Mouse (Mus musculus) embryonic facial prominence, embryonic 15.5 days (tissue): ENCODE measurements around the gene Med13l. TPM values are rescaled to one million over a fixed set of nuclear protein-coding genes. Genes with fewer than 3 reads are reported as not detected.

Experiments used
- ATAC-seq: fragments of 200-750 bp; cut with Nextera tagmentation; 2 replicates; pipeline ENCODE4 v1.8.0; 2017; ENCODE audit warnings: low read depth, moderate TSS enrichment; ENCODE audit not compliant: insufficient number of reproducible peaks, low FRiP score, low TSS enrichment
- H3K27ac ChIP-seq: fragments of 300-500 bp; sonication (generic); replicated peaks from 2 replicates; pipeline ENCODE4 v1.5.1; 2015; ENCODE audit warnings: mild to moderate bottlenecking, inconsistent platforms
- H3K27me3 ChIP-seq: fragments of 300-500 bp; sonication (generic); 2 replicates; pipeline ENCODE4 v1.6.1; 2015; ENCODE audit warnings: inconsistent platforms
- H3K36me3 ChIP-seq: fragments of 300-500 bp; sonication (generic); 2 replicates; pipeline ENCODE4 v1.6.1; 2015; ENCODE audit warnings: mild to moderate bottlenecking, inconsistent platforms
- H3K4me1 ChIP-seq: fragments of 300-500 bp; sonication (generic); 2 replicates; pipeline ENCODE4 v1.6.1; 2015; ENCODE audit warnings: inconsistent platforms
- H3K4me2 ChIP-seq: fragments of 300-500 bp; sonication (generic); replicated peaks from 2 replicates; pipeline ENCODE4 v1.6.1; 2015; ENCODE audit warnings: mild to moderate bottlenecking, inconsistent platforms
- H3K4me3 ChIP-seq: fragments of 300-500 bp; sonication (generic); replicated peaks from 2 replicates; pipeline ENCODE4 v1.5.1; 2015; ENCODE audit warnings: mild to moderate bottlenecking, inconsistent platforms
- H3K9ac ChIP-seq: fragments of 300-500 bp; sonication (generic); 2 replicates; pipeline ENCODE4 v1.6.1; 2015; ENCODE audit warnings: inconsistent platforms
- H3K9me3 ChIP-seq: fragments of 300-500 bp; sonication (generic); replicated peaks from 2 replicates; pipeline ENCODE4 v1.6.1; 2016; ENCODE audit warnings: inconsistent platforms
- whole genome bisulfite sequencing: fragments of 180-500 bp; shearing (Covaris S2); methylation state at CpG from one replicate; pipeline ENCODE4 v1.1.7; 2015; 5-methylcytosine and 5-hydroxymethylcytosine counted together
- polyA plus RNA-seq: library from polyadenylated mRNA; unstranded; fragments of >200 nt; fragmentation: Nextera tagmentation; extraction: Ambion mirVana; gene quantifications from 2 replicates; pipeline ENCODE4 v1.2.1, GENCODE M21; 2015

Med13l gene
- polyA plus RNA-seq, 1 experiment from 2014 or later: 14.8 TPM

DNA sequence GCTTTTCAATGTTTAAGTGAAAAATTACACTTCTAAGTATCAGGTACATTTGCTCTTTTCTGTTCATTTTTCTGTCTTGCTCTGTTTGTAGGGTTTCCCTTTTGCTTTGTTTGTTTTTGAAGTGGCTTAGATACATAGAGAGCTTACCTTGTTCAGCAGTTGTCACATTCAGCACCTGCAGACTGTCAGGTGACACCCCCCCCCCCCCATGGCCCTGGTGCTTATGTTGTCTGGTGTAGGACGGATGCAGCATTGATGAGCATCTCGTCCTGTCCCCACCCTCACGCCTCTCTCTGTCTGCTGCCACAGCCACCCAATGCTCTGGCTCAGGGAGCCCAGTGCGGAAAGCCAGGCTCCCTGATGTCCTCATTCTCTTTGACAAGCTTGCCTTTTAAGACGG, 101.3 kb downstream of the Med13l start:
- 67% methylated on average over 5 of the region's 5 CpGs for WGBS

DNA sequence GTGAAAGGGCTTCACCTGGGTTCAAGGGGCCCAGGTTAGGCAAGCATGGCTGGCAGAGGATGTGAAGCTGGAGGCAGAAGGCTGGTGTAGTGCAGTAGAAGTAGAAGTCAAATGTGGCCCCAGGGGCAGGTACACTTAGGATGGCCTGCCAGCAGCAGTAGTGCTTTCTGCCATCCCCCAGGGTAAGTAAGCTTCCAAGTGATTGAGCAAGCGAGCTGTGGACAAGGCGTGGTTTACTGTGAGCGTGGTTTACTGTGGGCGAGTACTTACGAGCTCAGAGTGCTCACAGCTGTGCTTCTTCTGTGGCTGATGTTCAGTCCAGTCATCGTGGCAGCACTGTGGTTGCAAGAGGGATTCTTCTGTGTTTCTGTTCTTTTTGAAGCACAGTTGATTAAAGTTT, 103.5 kb downstream of the Med13l start:
- no peaks in the 10 kb centered on the region for H3K9me3 ChIP-seq
- H3K4me1 ChIP-seq: peaks cover 34% of the 10 kb centered on the region
- H3K9ac ChIP-seq: no peak overlapping the region
- no peaks in the 10 kb centered on the region for H3K27me3 ChIP-seq
- no peak for ATAC-seq
- H3K4me3 ChIP-seq: no peak overlapping the region
- WGBS: 36% methylated on average over 6 of the region's 6 CpGs
- H3K27ac ChIP-seq: no peak overlapping the region
- H3K36me3 ChIP-seq: no peaks in the 10 kb centered on the region
- H3K4me2 ChIP-seq: no peak overlapping the region

More for the DNA sequence above, 101.3 kb downstream of the Med13l start:
- no peak for ATAC-seq
- Histone ChIP-seq H3K4me2 (no peak overlapping the region), H3K4me1 (peaks cover 28% of the 10 kb centered on the region; the same call in 1 of the 2 replicates), H3K27ac (no peak overlapping the region), H3K27me3 (no peaks in the 10 kb centered on the region), H3K4me3 (no peak overlapping the region), H3K36me3 (no peaks in the 10 kb centered on the region), H3K9me3 (no peaks in the 10 kb centered on the region), H3K9ac (no peak overlapping the region)

DNA sequence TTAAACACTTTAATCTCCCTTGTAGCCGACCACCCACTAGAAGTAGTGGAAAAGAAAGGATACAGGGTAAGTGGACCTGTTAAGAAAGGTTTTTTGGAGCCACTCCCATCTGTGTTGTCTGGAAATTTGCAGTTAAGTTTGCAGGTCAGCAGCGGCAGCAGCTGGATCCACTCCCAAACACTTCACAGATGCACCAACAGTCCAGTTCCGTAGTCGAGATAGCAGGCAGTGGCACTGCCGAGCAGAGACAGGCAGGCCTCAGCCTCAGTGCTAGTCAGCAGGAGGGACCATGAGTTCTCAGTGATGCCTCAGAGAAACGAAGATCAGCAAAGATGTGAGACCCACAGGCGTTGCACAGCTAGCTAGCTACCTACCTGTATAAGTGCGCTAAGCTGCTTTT, 104.5 kb downstream of the Med13l start:
- H3K4me3 ChIP-seq: no peak overlapping the region
- H3K4me1 ChIP-seq: peaks cover 37% of the 10 kb centered on the region
- H3K27me3 ChIP-seq: no peaks in the 10 kb centered on the region
- H3K36me3 ChIP-seq: no peaks in the 10 kb centered on the region
- H3K27ac ChIP-seq: no peak overlapping the region
- 84% methylated on average over 8 of the region's 8 CpGs for WGBS
- H3K4me2 ChIP-seq: no peak overlapping the region
- no peaks in the 10 kb centered on the region for H3K9me3 ChIP-seq
- H3K9ac ChIP-seq: no peak overlapping the region
- ATAC-seq: no peak

DNA sequence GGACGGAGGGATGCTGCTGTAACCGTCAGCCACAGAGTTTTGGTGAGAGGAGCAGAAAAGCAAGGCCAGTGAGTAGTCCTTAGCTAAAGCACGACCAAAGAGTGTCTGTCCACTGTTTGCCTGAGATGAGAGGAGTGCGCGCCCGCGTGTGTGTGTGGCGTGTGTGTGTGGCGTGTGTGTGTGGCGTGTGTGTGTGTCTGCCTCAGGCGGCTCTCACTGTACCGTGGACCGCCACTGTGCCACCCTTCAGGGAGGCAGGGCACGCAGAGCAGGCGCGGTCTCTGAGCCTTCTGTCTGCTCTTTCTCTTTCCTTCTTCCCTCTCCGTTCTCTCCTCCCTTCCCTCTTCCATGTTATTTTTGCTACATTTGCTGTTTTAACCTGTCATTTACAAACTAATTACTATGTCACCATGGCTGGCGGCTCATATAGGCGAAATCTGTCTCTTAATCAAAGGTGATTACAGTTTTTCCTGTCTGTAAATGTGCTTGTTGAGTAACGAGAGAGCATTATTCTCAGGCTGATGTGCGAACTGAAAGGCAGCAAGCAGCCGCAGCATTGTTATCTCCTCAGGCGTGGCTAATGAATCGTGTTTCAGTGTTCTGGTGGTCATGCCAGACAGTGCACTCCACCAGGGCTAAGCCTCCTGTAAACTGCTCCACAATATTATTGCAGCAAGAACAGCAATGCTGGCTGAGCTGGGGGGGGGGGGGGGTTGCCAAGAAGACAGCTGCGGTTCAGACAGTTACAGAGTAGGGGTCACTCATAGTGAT, 106.1 kb downstream of the Med13l start:
- WGBS: 48% methylated on average over 25 of the region's 25 CpGs
- ATAC-seq: no peak
- 0 out of 2 replicates have a peak overlapping the region, but pooled peaks have one; percentile 17 for H3K4me2 ChIP-seq
- H3K4me3 ChIP-seq: no peak overlapping the region
- peaks cover 37% of the 10 kb centered on the region for H3K4me1 ChIP-seq
- H3K36me3 ChIP-seq: 0 out of 2 replicates have a peak, but pooled peaks cover 2% of the 10 kb centered on the region
- H3K27me3 ChIP-seq: no peaks in the 10 kb centered on the region
- H3K9ac ChIP-seq: no peak overlapping the region
- H3K9me3 ChIP-seq: no peaks in the 10 kb centered on the region
- H3K27ac ChIP-seq: no peak overlapping the region

DNA sequence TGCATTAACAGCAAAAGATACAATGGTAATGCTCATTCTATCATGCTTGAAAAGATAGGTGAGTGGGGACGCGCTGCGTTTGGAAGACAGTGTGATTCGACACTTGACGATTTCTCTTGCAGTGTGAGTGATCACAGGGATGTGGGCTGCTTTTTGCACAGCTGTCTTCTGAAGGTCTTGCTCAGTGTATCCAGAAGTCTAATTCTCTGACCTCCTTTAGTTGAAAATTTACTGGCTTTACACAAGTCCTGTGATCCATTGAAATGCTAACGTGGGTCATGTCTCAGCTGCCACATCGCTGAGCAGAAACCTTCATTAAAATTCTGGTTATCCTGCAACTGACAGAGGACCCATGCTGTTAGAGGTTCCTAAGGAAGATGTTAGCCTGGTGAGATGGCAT, 107.4 kb downstream of the Med13l start:
- H3K9me3 ChIP-seq: no peaks in the 10 kb centered on the region
- no peak overlapping the region for H3K27ac ChIP-seq
- H3K9ac ChIP-seq: no peak overlapping the region
- ATAC-seq: no peak
- 60% methylated on average over 7 of the region's 7 CpGs for WGBS
- 0 out of 2 replicates have a peak, but pooled peaks cover 2% of the 10 kb centered on the region for H3K36me3 ChIP-seq
- H3K4me1 ChIP-seq: peaks cover 37% of the 10 kb centered on the region
- no peak overlapping the region for H3K4me3 ChIP-seq
- H3K27me3 ChIP-seq: no peaks in the 10 kb centered on the region
- no peak overlapping the region for H3K4me2 ChIP-seq

- 18% methylated on average over 2 of the region's 2 CpGs for WGBS
- no peak for ATAC-seq
Observed at GRCm38 (mm10) chr5:118668931-118669330, 108.5 kb downstream of the Med13l start.

DNA sequence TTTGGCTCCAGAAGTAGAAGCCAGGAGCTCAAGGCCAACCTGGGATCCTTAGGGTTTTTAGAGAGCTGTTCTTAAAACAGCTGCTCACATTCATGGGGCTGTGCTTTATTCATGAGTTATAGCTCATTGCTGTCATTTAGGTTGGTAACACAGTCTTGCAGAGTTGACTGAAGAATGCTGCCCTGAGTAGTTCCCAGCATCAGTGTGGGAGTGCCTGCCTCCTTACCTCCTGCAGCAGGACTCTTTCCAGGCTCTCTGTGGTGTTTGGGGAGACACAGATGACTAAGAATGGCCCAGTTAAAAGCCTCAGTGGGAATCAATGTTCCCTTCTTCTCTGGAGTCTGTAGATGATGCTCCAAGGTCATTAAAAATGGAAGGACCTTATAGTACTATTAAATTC, 111.6 kb downstream of the Med13l start:
- ATAC-seq: no peak
- no peaks in the 10 kb centered on the region for H3K27me3 ChIP-seq

More at GRCm38 (mm10) chr5:118668931-118669330, 108.5 kb downstream of the Med13l start:
- no peaks in the 10 kb centered on the region for H3K9me3 ChIP-seq
- no peak overlapping the region for H3K27ac ChIP-seq
- no peak overlapping the region for H3K4me3 ChIP-seq
- no peak overlapping the region for H3K9ac ChIP-seq
- no peak overlapping the region for H3K4me2 ChIP-seq
- peaks cover 32% of the 10 kb centered on the region for H3K4me1 ChIP-seq
- H3K27me3 ChIP-seq: no peaks in the 10 kb centered on the region
- 0 out of 2 replicates have a peak, but pooled peaks cover 2% of the 10 kb centered on the region for H3K36me3 ChIP-seq

DNA sequence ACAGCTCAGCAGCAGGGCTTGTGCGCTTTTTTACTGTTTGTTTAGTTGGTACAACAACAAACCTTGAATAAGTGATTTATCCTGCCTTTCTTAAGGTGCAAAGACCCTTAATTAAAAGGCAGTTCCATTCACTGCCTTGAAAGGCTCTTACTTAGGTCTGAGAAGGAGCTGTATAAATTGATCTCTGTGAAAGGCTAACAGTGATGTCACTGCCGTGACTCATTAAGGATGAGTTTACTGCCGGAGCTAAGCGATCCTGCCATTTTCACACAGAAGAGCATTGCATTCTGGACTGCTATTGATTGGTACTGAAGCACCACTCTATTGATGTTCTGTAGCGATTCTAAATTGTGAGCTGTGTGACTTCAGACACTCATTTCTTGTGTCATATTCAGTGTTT, 113.4 kb downstream of the Med13l start:
- H3K36me3 ChIP-seq: 0 out of 2 replicates have a peak, but pooled peaks cover 2% of the 10 kb centered on the region
- H3K9me3 ChIP-seq: no peaks in the 10 kb centered on the region
- H3K4me2 ChIP-seq: no peak overlapping the region
- H3K27me3 ChIP-seq: no peaks in the 10 kb centered on the region
- no peak overlapping the region for H3K9ac ChIP-seq
- H3K4me1 ChIP-seq: peaks cover 32% of the 10 kb centered on the region
- ATAC-seq: no peak
- no peak overlapping the region for H3K4me3 ChIP-seq
- no peak overlapping the region for H3K27ac ChIP-seq
- 74% methylated on average over 5 of the region's 5 CpGs for WGBS

More for the DNA sequence above, 111.6 kb downstream of the Med13l start:
- Histone ChIP-seq H3K4me3 (no peak overlapping the region), H3K36me3 (0 out of 2 replicates have a peak, but pooled peaks cover 2% of the 10 kb centered on the region), H3K9ac (no peak overlapping the region), H3K27ac (no peak overlapping the region), H3K9me3 (no peaks in the 10 kb centered on the region), H3K4me1 (peaks cover 37% of the 10 kb centered on the region), H3K4me2 (no peak overlapping the region)

DNA sequence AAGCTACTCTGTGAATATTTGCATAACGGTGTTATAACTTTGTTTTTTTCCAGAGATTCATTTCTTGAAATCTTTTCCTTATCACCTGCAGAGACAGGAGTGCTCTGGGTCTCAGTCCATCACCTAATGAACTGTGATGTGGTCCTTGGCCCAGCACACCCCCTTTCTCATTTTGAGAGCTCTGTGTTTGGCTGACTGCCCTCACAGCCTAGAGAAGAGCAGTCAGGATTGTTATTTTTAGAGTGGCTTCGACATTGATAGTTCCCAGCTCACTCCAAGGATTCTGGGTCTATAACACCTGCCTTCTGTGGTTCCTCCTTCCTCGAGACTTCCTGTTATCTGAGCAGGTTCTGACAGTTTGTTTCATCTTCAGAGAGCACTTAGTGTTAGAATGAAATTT, 113.8 kb downstream of the Med13l start:
- 0 out of 2 replicates have a peak, but pooled peaks cover 2% of the 10 kb centered on the region for H3K36me3 ChIP-seq
- no peak for ATAC-seq
- no peaks in the 10 kb centered on the region for H3K27me3 ChIP-seq
- H3K4me3 ChIP-seq: no peak overlapping the region
- no peak overlapping the region for H3K4me2 ChIP-seq
- 56% methylated on average over 3 of the region's 3 CpGs for WGBS
- no peak overlapping the region for H3K9ac ChIP-seq
- peaks cover 28% of the 10 kb centered on the region for H3K4me1 ChIP-seq
- H3K9me3 ChIP-seq: no peaks in the 10 kb centered on the region
- H3K27ac ChIP-seq: no peak overlapping the region

- H3K4me1 ChIP-seq: peaks cover 29% of the 10 kb centered on the region
- no peak for ATAC-seq
- WGBS: 64% methylated on average over 3 of the region's 3 CpGs
- no peak overlapping the region for H3K9ac ChIP-seq
- H3K4me2 ChIP-seq: no peak overlapping the region
- no peak overlapping the region for H3K4me3 ChIP-seq
- no peak overlapping the region for H3K27ac ChIP-seq
- 0 out of 2 replicates have a peak, but pooled peaks cover 5% of the 10 kb centered on the region for H3K36me3 ChIP-seq
- H3K9me3 ChIP-seq: no peaks in the 10 kb centered on the region
- H3K27me3 ChIP-seq: no peaks in the 10 kb centered on the region
Observed at GRCm38 (mm10) chr5:118675697-118676096, 115.2 kb downstream of the Med13l start.

DNA sequence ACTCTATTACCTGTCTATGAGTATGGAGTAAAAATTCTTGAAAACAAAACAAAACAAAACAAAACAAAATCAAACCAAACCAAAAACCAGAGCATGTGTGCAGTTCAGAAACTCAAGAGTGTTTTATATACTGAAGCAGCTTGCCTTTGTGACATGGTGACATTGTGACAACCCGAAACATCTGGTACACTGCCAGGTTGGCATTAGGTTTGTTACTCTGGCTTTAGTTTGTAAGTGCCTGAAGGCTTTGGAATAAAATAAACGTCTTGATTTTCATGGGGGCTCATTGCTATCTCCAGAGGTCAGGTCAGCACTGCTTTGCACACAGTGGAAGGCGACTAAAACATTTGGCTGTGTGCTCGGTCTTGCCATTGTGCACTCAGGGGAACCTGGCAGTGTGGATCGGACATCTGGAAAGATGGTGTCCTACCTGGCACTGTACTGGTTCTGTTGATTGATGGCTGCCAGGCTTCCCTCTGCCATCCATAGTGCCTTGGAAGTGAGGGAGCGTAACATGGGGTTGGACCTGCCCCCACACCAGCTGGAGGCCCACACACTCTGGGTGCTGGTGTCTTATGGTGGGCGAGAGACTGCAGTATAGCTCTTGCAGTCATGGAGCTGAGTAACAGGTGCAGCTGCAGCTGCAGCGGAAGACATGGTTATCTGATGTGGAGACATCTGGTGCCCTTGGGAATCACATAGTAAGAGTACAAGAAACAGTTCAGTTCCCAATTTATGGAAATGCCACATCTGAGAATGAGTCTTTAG, 115.9 kb downstream of the Med13l start:
- Histone ChIP-seq H3K36me3 (0 out of 2 replicates have a peak, but pooled peaks cover 7% of the 10 kb centered on the region), H3K4me1 (peaks cover 32% of the 10 kb centered on the region), H3K27me3 (no peaks in the 10 kb centered on the region), H3K9me3 (no peaks in the 10 kb centered on the region), H3K4me3 (no peak overlapping the region), H3K9ac (no peak overlapping the region), H3K27ac (no peak overlapping the region), H3K4me2 (no peak overlapping the region)
- WGBS: 67% methylated on average over 8 of the region's 8 CpGs
- ATAC-seq: no peak
